13 mouse cellular contexts compared by ENCODE assay signal in the genomic region with DNA sequence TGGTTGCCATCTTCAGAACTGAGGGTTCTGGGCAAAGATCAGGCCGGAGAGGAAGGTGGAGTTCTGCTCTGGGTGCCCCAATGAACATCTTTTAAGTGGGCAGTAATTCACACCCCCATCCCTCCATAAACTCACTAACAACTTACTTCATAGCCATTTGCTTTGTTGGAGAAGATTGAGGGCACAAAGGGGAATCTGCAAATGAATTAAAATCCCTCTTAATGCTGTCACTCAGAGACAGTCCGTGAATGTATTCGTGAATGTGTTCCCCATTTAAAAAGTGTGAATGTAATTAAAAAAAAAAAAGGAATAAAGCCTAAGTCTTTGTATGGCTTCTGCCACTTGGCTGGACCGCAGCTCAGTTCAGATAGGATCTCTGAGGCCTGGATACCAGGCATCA. TPM values are rescaled to one million over a fixed set of nuclear protein-coding genes. Genes with fewer than 3 reads are reported as not detected.
DNase-seq lines count a peak whose midpoint lies in the region; ATAC-seq and TF ChIP-seq lines count a peak whose summit lies in the region.
"Had no signal": no experiment of that assay in that cellular context is flagged by ENCODE, and none has a peak within 500 bp of the region (broad histone marks: within the 10 kb centered on the region; RNA-seq: fewer than 3 reads in every experiment).

No protein-coding gene starts in this region.

- DNase-seq in heart, adult 8-10 months (ENCODE audit: low spot score) = no peak
- no peak for DNase-seq in midbrain, embryonic 10.5 days (ENCODE audit: low spot score)
- no peak for DNase-seq in midbrain, postnatal 0 days (ENCODE audit: low spot score)
- no peak for DNase-seq in stomach, postnatal 0 days (ENCODE audit: low spot score)
- no peak for DNase-seq in layer of hippocampus, adult 18-20 months (ENCODE audit: low spot score in 2 of 2)
- DNase-seq: cerebellum, adult 9-11 months; kidney, postnatal 14 days; liver, embryonic 13.5 days had no signal

- H3K27me3 ChIP-seq in heart, embryonic 12.5 days (replicated peaks) = no peaks in the 10 kb centered on the region
- H3K27me3 ChIP-seq in midbrain, embryonic 10.5 days (ENCODE audit: low read depth, poor library complexity, severe bottlenecking) = peaks cover 85% of the 10 kb centered on the region
- no peaks in the 10 kb centered on the region for H3K27me3 ChIP-seq in midbrain, postnatal 0 days (ENCODE audit: insufficient read depth, low read length)
- H3K27me3 ChIP-seq in intestine, embryonic 15.5 days (replicated peaks) = no peaks in the 10 kb centered on the region
- no peaks in the 10 kb centered on the region for H3K27me3 ChIP-seq in stomach, postnatal 0 days (ENCODE audit: control insufficient read depth, insufficient read depth, low read length)
- H3K27me3 ChIP-seq: hindbrain, embryonic 15.5 days; liver, embryonic 13.5 days had no signal

- TF ChIP-seq EP300 in stomach, postnatal 0 days (optimal IDR thresholded peaks at IDR 0.05) = no peak

- H3K36me3 ChIP-seq in heart, embryonic 12.5 days = no peaks in the 10 kb centered on the region
- H3K36me3 ChIP-seq in midbrain, embryonic 10.5 days = no peaks in the 10 kb centered on the region
- H3K36me3 ChIP-seq in midbrain, postnatal 0 days (ENCODE audit: insufficient read depth, low read length) = no peaks in the 10 kb centered on the region
- no peaks in the 10 kb centered on the region for H3K36me3 ChIP-seq in intestine, embryonic 15.5 days
- no peaks in the 10 kb centered on the region for H3K36me3 ChIP-seq in stomach, postnatal 0 days (ENCODE audit: control insufficient read depth, insufficient read depth, low read length)
- H3K36me3 ChIP-seq: hindbrain, embryonic 15.5 days; liver, embryonic 13.5 days had no signal

- H3K4me3 ChIP-seq in heart, embryonic 12.5 days = peak overlapping the region; percentile 33
- no peak overlapping the region for H3K4me3 ChIP-seq in midbrain, embryonic 10.5 days
- no peak overlapping the region for H3K4me3 ChIP-seq in midbrain, postnatal 0 days (ENCODE audit: low read depth, low read length)
- H3K4me3 ChIP-seq in intestine, embryonic 15.5 days (replicated peaks) = no peak overlapping the region
- no peak overlapping the region for H3K4me3 ChIP-seq in stomach, postnatal 0 days (ENCODE audit: low read depth, low read length)
- H3K4me3 ChIP-seq: hindbrain, embryonic 15.5 days; liver, embryonic 13.5 days had no signal

- H3K9ac ChIP-seq in heart, embryonic 12.5 days = peak overlapping the region; percentile 65
- no peak overlapping the region for H3K9ac ChIP-seq in midbrain, postnatal 0 days (replicated peaks; ENCODE audit: low read length, poor library complexity, severe bottlenecking)
- H3K9ac ChIP-seq in intestine, embryonic 15.5 days = no peak overlapping the region
- no peak overlapping the region for H3K9ac ChIP-seq in stomach, postnatal 0 days (ENCODE audit: low read length)
- H3K9ac ChIP-seq: hindbrain, embryonic 15.5 days; liver, embryonic 13.5 days had no signal

- WGBS in heart, embryonic 12.5 days = 81% methylated on average over 4 of the region's 4 CpGs
- 56% methylated on average over 4 of the region's 4 CpGs for WGBS in midbrain, embryonic 10.5 days
- 36% methylated on average over 4 of the region's 4 CpGs for WGBS in midbrain, postnatal 0 days
- 77% methylated on average over 4 of the region's 4 CpGs for WGBS in intestine, embryonic 15.5 days
- WGBS in stomach, postnatal 0 days = 85% methylated on average over 4 of the region's 4 CpGs

- peaks cover 30% of the 10 kb centered on the region for H3K4me1 ChIP-seq in heart, embryonic 12.5 days (replicated peaks)
- peaks cover 62% of the 10 kb centered on the region for H3K4me1 ChIP-seq in midbrain, embryonic 10.5 days
- H3K4me1 ChIP-seq in midbrain, postnatal 0 days (ENCODE audit: insufficient read depth, low read length) = peaks cover 7% of the 10 kb centered on the region; the same call in 1 of the 2 replicates
- peaks cover 24% of the 10 kb centered on the region for H3K4me1 ChIP-seq in intestine, embryonic 15.5 days (replicated peaks)
- H3K4me1 ChIP-seq in stomach, postnatal 0 days (replicated peaks; ENCODE audit: control insufficient read depth, insufficient read depth) = no peaks in the 10 kb centered on the region

- peak overlapping the region; percentile 81 for H3K27ac ChIP-seq in heart, embryonic 12.5 days (ENCODE audit: poor library complexity, severe bottlenecking)
- H3K27ac ChIP-seq in midbrain, embryonic 10.5 days (replicated peaks) = peak overlapping the region; percentile 39; the same call in 1 of the 2 replicates
- no peak overlapping the region for H3K27ac ChIP-seq in midbrain, postnatal 0 days (ENCODE audit: low read depth, low read length)
- H3K27ac ChIP-seq in intestine, embryonic 15.5 days = peak overlapping the region; percentile 78
- peak overlapping the region; percentile 74 for H3K27ac ChIP-seq in stomach, postnatal 0 days (replicated peaks)
- H3K27ac ChIP-seq: hindbrain, embryonic 15.5 days; liver, embryonic 13.5 days had no signal

- H3K4me2 ChIP-seq in heart, embryonic 12.5 days = peak overlapping the region; percentile 60
- H3K4me2 ChIP-seq in midbrain, postnatal 0 days (ENCODE audit: low read depth, low read length, poor library complexity, severe bottlenecking) = no peak overlapping the region
- no peak overlapping the region for H3K4me2 ChIP-seq in intestine, embryonic 15.5 days (replicated peaks)
- H3K4me2 ChIP-seq in stomach, postnatal 0 days (replicated peaks; ENCODE audit: low read depth) = no peak overlapping the region
- H3K4me2 ChIP-seq: hindbrain, embryonic 15.5 days; liver, embryonic 13.5 days had no signal

- no peak for TF ChIP-seq CTCF in midbrain, postnatal 0 days (IDR thresholded peaks at IDR 0.05)
- no peak for TF ChIP-seq CTCF in stomach, postnatal 0 days (IDR thresholded peaks at IDR 0.05; ENCODE audit: low read depth)

- H3K9me3 ChIP-seq in heart, embryonic 12.5 days (replicated peaks) = no peaks in the 10 kb centered on the region
- no peaks in the 10 kb centered on the region for H3K9me3 ChIP-seq in midbrain, embryonic 10.5 days (replicated peaks)
- no peaks in the 10 kb centered on the region for H3K9me3 ChIP-seq in midbrain, postnatal 0 days (ENCODE audit: low read length)
- H3K9me3 ChIP-seq in intestine, embryonic 15.5 days = no peaks in the 10 kb centered on the region
- no peaks in the 10 kb centered on the region for H3K9me3 ChIP-seq in stomach, postnatal 0 days (ENCODE audit: control insufficient read depth, low read length)
- H3K9me3 ChIP-seq: hindbrain, embryonic 15.5 days; liver, embryonic 13.5 days had no signal

- ATAC-seq in heart, embryonic 12.5 days (ENCODE audit: insufficient number of reproducible peaks, low FRiP score) = no peak
- ATAC-seq in midbrain, postnatal 0 days (ENCODE audit: low FRiP score) = no peak
- no peak for ATAC-seq in intestine, embryonic 15.5 days
- ATAC-seq in stomach, postnatal 0 days (ENCODE audit: low FRiP score, low TSS enrichment) = no peak
- no peak for ATAC-seq in CD4-positive, CD25-positive, alpha-beta regulatory T cell, adult 4 months
- ATAC-seq: activated CD4-positive, CD25-positive, alpha-beta regulatory T cell, adult 4 months had no signal

RNA-seq across cellular contexts. Expression of a gene that starts 58.8 kb away (rescaled TPM):
- 1.4 and 2.1 TPM in 2 replicates for polyA plus RNA-seq in heart, embryonic 12.5 days (2016; fragmentation: Nextera tagmentation; extraction: Ambion mirVana)
- 1 to 10 TPM; 2.7 to 4.6 (median 3.0) TPM for total RNA-seq in heart, adult 8-10 months (2022)
- 1.0 and 1.3 TPM in 2 replicates for polyA plus RNA-seq in midbrain, embryonic 10.5 days (2016; fragmentation: Nextera tagmentation; extraction: Ambion mirVana)
- total RNA-seq in midbrain, postnatal 0 days (2014; rRNA removed) = 0.47 TPM in 1 of 2 replicates, not detected in the other
- polyA plus RNA-seq in midbrain, postnatal 0 days (2015; fragmentation: Nextera tagmentation; extraction: Ambion mirVana) = 0.25 and 0.27 TPM in 2 replicates
- 29.4 and 29.6 TPM in 2 replicates for polyA plus RNA-seq in intestine, embryonic 15.5 days (2015; fragmentation: Nextera tagmentation; extraction: Ambion mirVana)
- polyA plus RNA-seq in stomach, postnatal 0 days (2015; fragmentation: Nextera tagmentation; extraction: Ambion mirVana) = 7.6 and 8.0 TPM in 2 replicates
- 1 to 10 TPM; 1.7 to 2.0 TPM for polyA plus RNA-seq in CD4-positive, CD25-positive, alpha-beta regulatory T cell, adult 4 months (2017; shearing (Covaris generic))
- total RNA-seq in layer of hippocampus, adult 18-20 months (2021) = 1 to 10 TPM in 1 of 2 experiments, under 1 TPM in 1; 0.74 to 1.6 TPM
